Mouse (Mus musculus): ENCODE results near the gene Xylb.

- TF ChIP-seq CTCF (IDR thresholded peaks at IDR 0.05) (no peak), EP300 (IDR thresholded peaks at IDR 0.05) (no peak)
Observed at GRCm38 (mm10) chr9:119318891-119319290, 38.3 kb upstream of the Xylb start.

Measured in lung, postnatal 0 days (tissue).